Mouse (Mus musculus) forebrain, embryonic 16.5 days (tissue): ENCODE measurements at regions not wholly inside any gene's neighbourhood (a gene's known extent, or its start where the extent isn't known, plus 50 kb on each side); places are given as distances from the start of the nearest gene placed in this dataset. TPM values are rescaled to one million over a fixed set of nuclear protein-coding genes. Genes with fewer than 3 reads are reported as not detected.

ENCODE experiments used
- microRNA-seq: library from miRNA; unstranded; fragments of <30 nt; microRNA quantifications from one replicate; pipeline ENCODE4, GENCODE M21; 2017

Small RNAs in the stretch of these regions (microRNA-seq; reads per million reads assigned to microRNA genes)
- not detected for gene Gm26469
